Mouse (Mus musculus) CH12.LX (cell line): ENCODE measurements around the gene Gm37240. TPM values are rescaled to one million over a fixed set of nuclear protein-coding genes. Genes with fewer than 3 reads are reported as not detected.

Experiments used
- DNase-seq: peaks from one replicate; pipeline ENCODE4 v3.0.0-alpha.2; 2013; ENCODE audit errors: extremely low read depth
- H3K27ac ChIP-seq: 2 replicates; pipeline ENCODE4 v1.5.1; 2012; ENCODE audit warnings: low read depth, mild to moderate bottlenecking, control low read depth, moderate library complexity; ENCODE audit not compliant: insufficient read depth
- H3K27me3 ChIP-seq: replicated peaks from 2 replicates; pipeline ENCODE3; 2012; ENCODE audit warnings: inconsistent platforms
- H3K36me3 ChIP-seq, 2 experiments: replicated peaks in 1 of 2; 2 replicates each; pipeline versions ENCODE3 to v1.6.1; 2012; ENCODE audit warnings: inconsistent platforms in 1 of 2, low read length in 1 of 2, mild to moderate bottlenecking in 1 of 2, mixed read lengths in 1 of 2, moderate library complexity in 1 of 2; ENCODE audit not compliant: control insufficient read depth in 1 of 2, insufficient read depth in 1 of 2
- H3K4me1 ChIP-seq, 2 experiments: 2 replicates each; pipeline ENCODE4 v1.6.1; 2012; ENCODE audit warnings: inconsistent platforms in 1 of 2, moderate library complexity in 1 of 2; ENCODE audit not compliant: insufficient read depth in 2 of 2, control insufficient read depth in 1 of 2
- H3K4me2 ChIP-seq: 2 replicates; pipeline ENCODE4 v1.6.1; 2012; ENCODE audit warnings: low read depth, mild to moderate bottlenecking, control low read depth; ENCODE audit not compliant: poor library complexity, insufficient read depth, severe bottlenecking
- H3K4me3 ChIP-seq, 3 experiments: fragments of 150-350 bp in 1 of 3; sonication (generic) in 1 of 3; replicated peaks in 1 of 3; 2 replicates each; pipeline versions ENCODE3 to v1.5.1; 2011 to 2012; ENCODE audit warnings: low read depth in 2 of 3, low read length in 2 of 3, mild to moderate bottlenecking in 2 of 3, moderate library complexity in 2 of 3, control low read depth in 1 of 3, improper control_type of control experiment in 1 of 3, inconsistent platforms in 1 of 3, mixed read lengths in 1 of 3; ENCODE audit not compliant: poor library complexity in 1 of 3
- H3K79me2 ChIP-seq: replicated peaks from 2 replicates; pipeline ENCODE4 v1.6.1; 2012; ENCODE audit warnings: mild to moderate bottlenecking, moderate library complexity; ENCODE audit not compliant: control insufficient read depth, poor library complexity, insufficient read depth, severe bottlenecking; ENCODE audit errors: extremely low read depth
- H3K9ac ChIP-seq: 2 replicates; pipeline ENCODE4 v1.6.1; 2012; ENCODE audit warnings: low read depth, mild to moderate bottlenecking, control low read depth, moderate library complexity; ENCODE audit not compliant: insufficient read depth
- H3K9me3 ChIP-seq: replicated peaks from 2 replicates; pipeline ENCODE3; 2012; ENCODE audit warnings: low read length, inconsistent platforms, mixed read lengths
- BHLHE40 ChIP-seq: IDR thresholded peaks from 2 replicates; pipeline ENCODE4 v1.6.1; 2011; ENCODE audit warnings: mild to moderate bottlenecking, low read depth, low read length, improper control_type of control experiment
- CHD1 ChIP-seq: IDR thresholded peaks from 2 replicates; pipeline ENCODE4 v1.6.1; 2012; ENCODE audit warnings: low read depth, low read length, improper control_type of control experiment, inconsistent platforms
- CHD2 ChIP-seq: IDR thresholded peaks from 2 replicates; pipeline ENCODE4 v1.6.1; 2011; ENCODE audit warnings: low read length, improper control_type of control experiment
- CTCF ChIP-seq, 2 experiments: IDR thresholded peaks in 1 of 2; conservative IDR thresholded peaks in 1 of 2; 2 replicates each; pipeline ENCODE4 v1.5.1; 2011 to 2012; ENCODE audit warnings: low read depth in 2 of 2, low read length in 2 of 2, improper control_type of control experiment in 1 of 2, inconsistent platforms in 1 of 2, mild to moderate bottlenecking in 1 of 2, moderate library complexity in 1 of 2
- E2F4 ChIP-seq: IDR thresholded peaks from 2 replicates; pipeline ENCODE4 v1.6.1; 2011; ENCODE audit warnings: low read depth, low read length, improper control_type of control experiment; ENCODE audit not compliant: insufficient replicate concordance
- ELF1 ChIP-seq: IDR thresholded peaks from 2 replicates; pipeline ENCODE4 v1.6.1; 2014; ENCODE audit warnings: low read depth, mild to moderate bottlenecking, inconsistent platforms, low read length, improper control_type of control experiment
- EP300 ChIP-seq: IDR thresholded peaks from 2 replicates; pipeline ENCODE4 v1.6.1; 2011; ENCODE audit warnings: low read length, improper control_type of control experiment
- ETS1 ChIP-seq: conservative IDR thresholded peaks from 2 replicates; pipeline ENCODE4 v1.6.1; 2012; ENCODE audit warnings: low read depth, mild to moderate bottlenecking, inconsistent platforms, low read length, improper control_type of control experiment, moderate library complexity
- GABPA ChIP-seq: IDR thresholded peaks from 2 replicates; pipeline ENCODE4 v1.6.1; 2012; ENCODE audit warnings: low read depth, low read length, improper control_type of control experiment, inconsistent platforms; ENCODE audit not compliant: insufficient replicate concordance
- HCFC1 ChIP-seq: IDR thresholded peaks from 2 replicates; pipeline ENCODE4 v1.6.1; 2012; ENCODE audit warnings: low read depth, mild to moderate bottlenecking, inconsistent platforms, low read length, improper control_type of control experiment
- IRF4 ChIP-seq: IDR thresholded peaks from 2 replicates; pipeline ENCODE4 v1.6.1; 2014; ENCODE audit warnings: low read depth, mild to moderate bottlenecking, inconsistent platforms, low read length, improper control_type of control experiment
- JUN ChIP-seq: IDR thresholded peaks from 2 replicates; pipeline ENCODE4 v1.6.1; 2011; ENCODE audit warnings: low read depth, mild to moderate bottlenecking, low read length, improper control_type of control experiment, moderate library complexity; ENCODE audit not compliant: insufficient read depth
- JUND ChIP-seq: conservative IDR thresholded peaks from 2 replicates; pipeline ENCODE4 v1.6.1; 2011; ENCODE audit warnings: low read depth, low read length, improper control_type of control experiment
- KAT2A ChIP-seq: IDR thresholded peaks from 2 replicates; pipeline ENCODE4 v1.6.1; 2012; ENCODE audit warnings: low read length, improper control_type of control experiment, inconsistent platforms; ENCODE audit not compliant: insufficient replicate concordance
- MAFK ChIP-seq: IDR thresholded peaks from 2 replicates; pipeline ENCODE4 v1.6.1; 2011; ENCODE audit warnings: low read length, improper control_type of control experiment; ENCODE audit not compliant: insufficient replicate concordance
- MAX ChIP-seq: IDR thresholded peaks from 2 replicates; pipeline ENCODE4 v1.6.1; 2011; ENCODE audit warnings: low read length, improper control_type of control experiment
- MAZ ChIP-seq: IDR thresholded peaks from 2 replicates; pipeline ENCODE4 v1.6.1; 2012; ENCODE audit warnings: low read depth, mild to moderate bottlenecking, inconsistent platforms, low read length, improper control_type of control experiment, moderate library complexity
- MEF2A ChIP-seq: IDR thresholded peaks from 2 replicates; pipeline ENCODE4 v1.6.1; 2014; ENCODE audit warnings: low read depth, mild to moderate bottlenecking, inconsistent platforms, low read length, improper control_type of control experiment, borderline replicate concordance
- MXI1 ChIP-seq: IDR thresholded peaks from 2 replicates; pipeline ENCODE4 v1.6.1; 2011; ENCODE audit warnings: mild to moderate bottlenecking, low read depth, low read length, improper control_type of control experiment
- MYC ChIP-seq: IDR thresholded peaks from 2 replicates; pipeline ENCODE4 v1.6.1; 2011; ENCODE audit warnings: low read depth, mild to moderate bottlenecking, improper control_type of control experiment, low read length
- NELFE ChIP-seq: IDR thresholded peaks from 2 replicates; pipeline ENCODE4 v1.6.1; 2011; ENCODE audit warnings: low read depth, low read length, improper control_type of control experiment
- NRF1 ChIP-seq: IDR thresholded peaks from 2 replicates; pipeline ENCODE4 v1.6.1; 2014; ENCODE audit warnings: low read depth, mild to moderate bottlenecking, inconsistent platforms, low read length, improper control_type of control experiment, moderate library complexity
- PAX5 ChIP-seq: IDR thresholded peaks from 2 replicates; pipeline ENCODE4 v1.6.1; 2012; ENCODE audit warnings: low read length, inconsistent platforms, mixed read lengths
- POLR2A ChIP-seq: IDR thresholded peaks from 2 replicates; pipeline ENCODE4 v1.6.1; 2011; ENCODE audit warnings: low read depth, mild to moderate bottlenecking, improper control_type of control experiment, low read length
- POLR2AphosphoS2 ChIP-seq: IDR thresholded peaks from 2 replicates; pipeline ENCODE4 v1.6.1; 2011; ENCODE audit warnings: low read depth, low read length, improper control_type of control experiment
- RAD21 ChIP-seq: IDR thresholded peaks from 2 replicates; pipeline ENCODE4 v1.6.1; 2011; ENCODE audit warnings: low read depth, mild to moderate bottlenecking, low read length, improper control_type of control experiment, moderate library complexity
- RCOR1 ChIP-seq: conservative IDR thresholded peaks from 2 replicates; pipeline ENCODE4 v1.6.1; 2012; ENCODE audit warnings: low read depth, mild to moderate bottlenecking, inconsistent platforms, low read length, improper control_type of control experiment
- SIN3A ChIP-seq: IDR thresholded peaks from 2 replicates; pipeline ENCODE4 v1.6.1; 2012; ENCODE audit warnings: low read length, improper control_type of control experiment, inconsistent platforms
- SMC3 ChIP-seq: IDR thresholded peaks from 2 replicates; pipeline ENCODE4 v1.6.1; 2011; ENCODE audit warnings: low read depth, low read length, improper control_type of control experiment
- TBP ChIP-seq: conservative IDR thresholded peaks from 2 replicates; pipeline ENCODE4 v1.6.1; 2011; ENCODE audit warnings: low read depth, low read length, improper control_type of control experiment
- TCF12 ChIP-seq: IDR thresholded peaks from 2 replicates; pipeline ENCODE4 v1.6.1; 2014; ENCODE audit warnings: low read depth, mild to moderate bottlenecking, inconsistent platforms, low read length, improper control_type of control experiment
- UBTF ChIP-seq: IDR thresholded peaks from 2 replicates; pipeline ENCODE4 v1.6.1; 2012; ENCODE audit warnings: low read depth, mild to moderate bottlenecking, inconsistent platforms, low read length, improper control_type of control experiment, moderate library complexity
- USF1 ChIP-seq: IDR thresholded peaks from 2 replicates; pipeline ENCODE4 v1.6.1; 2014; ENCODE audit warnings: low read depth, mild to moderate bottlenecking, inconsistent platforms, low read length, improper control_type of control experiment
- USF2 ChIP-seq: conservative IDR thresholded peaks from 2 replicates; pipeline ENCODE4 v1.6.1; 2011; ENCODE audit warnings: low read depth, low read length, improper control_type of control experiment
- ZC3H11A ChIP-seq: IDR thresholded peaks from 2 replicates; pipeline ENCODE4 v1.6.1; 2012; ENCODE audit warnings: low read depth, mild to moderate bottlenecking, inconsistent platforms, low read length, improper control_type of control experiment
- ZKSCAN1 ChIP-seq: IDR thresholded peaks from 2 replicates; pipeline ENCODE4 v1.6.1; 2012; ENCODE audit warnings: low read depth, inconsistent platforms, low read length, improper control_type of control experiment, borderline replicate concordance
- ZMIZ1 ChIP-seq: IDR thresholded peaks from 2 replicates; pipeline ENCODE4 v1.6.1; 2012; ENCODE audit warnings: low read depth, mild to moderate bottlenecking, inconsistent platforms, low read length, improper control_type of control experiment
- ZNF384 ChIP-seq: IDR thresholded peaks from 2 replicates; pipeline ENCODE4 v1.6.1; 2012; ENCODE audit warnings: low read depth, low read length, improper control_type of control experiment, inconsistent platforms
- dilution Hi-C: fragments of 300-500 bp; cut with MboI; formaldehyde crosslinking; loops from 2 replicates; pipeline ENCODE4 v1.14.3; 2020; ENCODE audit warnings: low sequenced_read_pairs; ENCODE audit not compliant: extremely low pct_unique_long_range_greater_than_20kb, extremely low pct_ligation_motif_present
- in situ Hi-C: fragments of 300-500 bp; cut with MboI; formaldehyde crosslinking; loops from 3 replicates; pipeline ENCODE4 v1.14.3; 2019; ENCODE audit warnings: low sequenced_read_pairs, low pct_ligation_motif_present, low pct_unique_long_range_greater_than_20kb, mixed read lengths
- polyA plus RNA-seq: library from polyadenylated mRNA; unstranded; fragments of >175 nt; gene quantifications from 2 replicates; pipeline ENCODE4 v1.2.1, GENCODE M21; 2012; ENCODE audit warnings: low read depth; ENCODE audit not compliant: insufficient read length
- total RNA-seq, 2 experiments: library from RNA; depleted of rRNA; stranded (reverse); fragments of 300-350 nt in 1 of 2; fragments of >200 nt in 1 of 2; gene quantifications; 2 replicates each; pipeline ENCODE4 v1.2.3; 2012 to 2014

The Gm37240 gene
- total and polyA plus RNA-seq, 3 experiments, result 0.08 to 0.19 (median 0.14) TPM

GRCm38 (mm10) chr3:84668957-84669356 is 1218.4 kb downstream of the Gm37240 start:
- Histone ChIP-seq H3K27me3 (no peaks in the 10 kb centered on the region), H3K79me2 (peaks cover 84% of the 10 kb centered on the region), H3K4me1 (peaks cover 36 to 76% of the 10 kb centered on the region in 2 experiments), H3K4me3 (peak overlapping the region; percentile 68 to 95 (median 81)), H3K27ac (peak overlapping the region; percentile 97), H3K36me3 (peaks cover 3 to 45% of the 10 kb centered on the region in 2 experiments), H3K9me3 (no peaks in the 10 kb centered on the region), H3K9ac (peak overlapping the region; percentile 99), H3K4me2 (peak overlapping the region; percentile 93)
- dilution Hi-C loops (no loop called here), in situ Hi-C loops (loop anchor here (25.0 kb wide), 1 partner anchor 332 kb away; no protein-coding TSS in a partner anchor)
- DNase-seq, result peak; percentile 63
- TF ChIP-seq E2F4 (no peak), TBP (peak; percentile 88), GABPA (no peak), PAX5 (no peak), ZKSCAN1 (no peak), MAX (peak; percentile 36; the same call in 1 of the 2 replicates), KAT2A (0 out of 2 replicates have a peak, but pooled peaks have one; percentile 6), HCFC1 (no peak), RCOR1 (0 out of 2 replicates have a peak, but pooled peaks have one; percentile 28), UBTF (no peak), BHLHE40 (0 out of 2 replicates have a peak, but pooled peaks have one; percentile 33), MAFK (0 out of 2 replicates have a peak, but pooled peaks have one; percentile 32), CTCF (conservative IDR thresholded peaks at IDR 0.05 in 1 of 2, IDR thresholded peaks at IDR 0.05 in 1 of 2; ENCODE audit: low read depth in 2 of 2, low read length in 2 of 2) (no peak), ETS1 (peak; percentile 51; the same call in 1 of the 2 replicates), IRF4 (peak; percentile 89), ZC3H11A (no peak), CHD2 (peak; percentile 52), POLR2A (peak; percentile 78), CHD1 (no peak), TCF12 (peak; percentile 89), USF1 (no peak), ZMIZ1 (peak; percentile 75), USF2 (no peak), MYC (peak; percentile 75; the same call in 1 of the 2 replicates), ELF1 (0 out of 2 replicates have a peak, but pooled peaks have one; percentile 52), MEF2A (peak; percentile 82), POLR2AphosphoS2 (peak; percentile 65), NELFE (no peak), MAZ (no peak), RAD21 (no peak; the same call in 1 of the 2 replicates), JUND (peak; percentile 73), ZNF384 (no peak), NRF1 (no peak), EP300 (peak; percentile 87), MXI1 (peak; percentile 82; the same call in 1 of the 2 replicates), SIN3A (0 out of 2 replicates have a peak, but pooled peaks have one; percentile 82), JUN (peak; percentile 41; the same call in 1 of the 2 replicates), SMC3 (no peak)
